Mouse (Mus musculus): ENCODE data around the gene Olfr790. TPM values are rescaled to one million over a fixed set of nuclear protein-coding genes. Genes with fewer than 3 reads are reported as not detected.

Olfr790 gene
- polyA plus RNA-seq, 1 experiment from 2014 or later: not detected

- Histone ChIP-seq H3K4me1 (ENCODE audit: control insufficient read depth, insufficient read depth, low read length) (no peaks in the 10 kb centered on the region), H3K4me3 (ENCODE audit: low read depth, low read length) (no peak overlapping the region), H3K4me2 (ENCODE audit: low read depth) (no peak overlapping the region), H3K27ac (ENCODE audit: low read depth, low read length) (no peak overlapping the region), H3K36me3 (ENCODE audit: control insufficient read depth, insufficient read depth, low read length) (no peaks in the 10 kb centered on the region), H3K27me3 (ENCODE audit: control insufficient read depth, insufficient read depth, low read length) (no peaks in the 10 kb centered on the region), H3K9me3 (ENCODE audit: control insufficient read depth, low read length) (no peaks in the 10 kb centered on the region), H3K9ac (ENCODE audit: low read length) (no peak overlapping the region)
- WGBS: 50% methylated on average over 1 of the region's 1 CpGs
- DNase-seq (ENCODE audit: low spot score): peak; percentile 10
- peak; percentile 48; the same call in 1 of the 2 replicates for ATAC-seq (ENCODE audit: insufficient read depth, low FRiP score, low TSS enrichment)
These were observed 51.1 kb downstream of the Olfr790 start for GRCm38 (mm10) chr10:129549354-129549753.

Other genes with a start within 250 kb of the Olfr790 start
- gene Olfr776, start 239.4 kb upstream of the Olfr790 start, polyA plus RNA-seq (2014; fragmentation: Nextera tagmentation; extraction: Ambion mirVana): not detected in 2 replicates
- gene Olfr777, start 227.0 kb upstream of the Olfr790 start, polyA plus RNA-seq (2014; fragmentation: Nextera tagmentation; extraction: Ambion mirVana): not detected in 2 replicates
- gene Olfr780, start 180.4 kb upstream of the Olfr790 start, polyA plus RNA-seq (2014; fragmentation: Nextera tagmentation; extraction: Ambion mirVana): not detected in 2 replicates
- not detected in 2 replicates for gene Olfr781, start 169.6 kb upstream of the Olfr790 start, polyA plus RNA-seq (2014; fragmentation: Nextera tagmentation; extraction: Ambion mirVana)
- gene Olfr782, start 149.6 kb upstream of the Olfr790 start, polyA plus RNA-seq (2014; fragmentation: Nextera tagmentation; extraction: Ambion mirVana): not detected in 2 replicates
- gene Olfr784, start 114.4 kb upstream of the Olfr790 start, polyA plus RNA-seq (2014; fragmentation: Nextera tagmentation; extraction: Ambion mirVana): 0.15 TPM in 1 of 2 replicates, not detected in the other
- gene Olfr785, start 93.1 kb upstream of the Olfr790 start, polyA plus RNA-seq (2014; fragmentation: Nextera tagmentation; extraction: Ambion mirVana): not detected in 2 replicates
- gene Olfr786, start 71.2 kb upstream of the Olfr790 start, polyA plus RNA-seq (2014; fragmentation: Nextera tagmentation; extraction: Ambion mirVana): not detected in 2 replicates
- gene Olfr787, start 36.6 kb upstream of the Olfr790 start, polyA plus RNA-seq (2014; fragmentation: Nextera tagmentation; extraction: Ambion mirVana): not detected in 2 replicates
- not detected in 2 replicates for gene Olfr788, start 27.5 kb upstream of the Olfr790 start, polyA plus RNA-seq (2014; fragmentation: Nextera tagmentation; extraction: Ambion mirVana)
- not detected in 2 replicates for gene Olfr789, start 13.7 kb upstream of the Olfr790 start, polyA plus RNA-seq (2014; fragmentation: Nextera tagmentation; extraction: Ambion mirVana)
- not detected in 2 replicates for gene Olfr791, start 23.3 kb downstream of the Olfr790 start, polyA plus RNA-seq (2014; fragmentation: Nextera tagmentation; extraction: Ambion mirVana)
- not detected in 2 replicates for gene Olfr792, start 40.7 kb downstream of the Olfr790 start, polyA plus RNA-seq (2014; fragmentation: Nextera tagmentation; extraction: Ambion mirVana)
- not detected in 2 replicates for gene Olfr794, start 69.2 kb downstream of the Olfr790 start, polyA plus RNA-seq (2014; fragmentation: Nextera tagmentation; extraction: Ambion mirVana)
- gene Olfr796, start 114.1 kb downstream of the Olfr790 start, polyA plus RNA-seq (2014; fragmentation: Nextera tagmentation; extraction: Ambion mirVana): 0.07 TPM in 1 of 2 replicates, not detected in the other
- gene Olfr798, start 129.4 kb downstream of the Olfr790 start, polyA plus RNA-seq (2014; fragmentation: Nextera tagmentation; extraction: Ambion mirVana): not detected in 2 replicates
- not detected in 2 replicates for gene Olfr799, start 139.0 kb downstream of the Olfr790 start, polyA plus RNA-seq (2014; fragmentation: Nextera tagmentation; extraction: Ambion mirVana)
- gene Olfr800, start 159.2 kb downstream of the Olfr790 start, polyA plus RNA-seq (2014; fragmentation: Nextera tagmentation; extraction: Ambion mirVana): not detected in 2 replicates
- not detected in 2 replicates for gene Olfr801, start 175.4 kb downstream of the Olfr790 start, polyA plus RNA-seq (2014; fragmentation: Nextera tagmentation; extraction: Ambion mirVana)
- not detected in 2 replicates for gene Olfr802, start 189.7 kb downstream of the Olfr790 start, polyA plus RNA-seq (2014; fragmentation: Nextera tagmentation; extraction: Ambion mirVana)
- gene Olfr803, start 195.8 kb downstream of the Olfr790 start, polyA plus RNA-seq (2014; fragmentation: Nextera tagmentation; extraction: Ambion mirVana): not detected in 2 replicates
- gene Olfr804, start 204.7 kb downstream of the Olfr790 start, polyA plus RNA-seq (2014; fragmentation: Nextera tagmentation; extraction: Ambion mirVana): not detected in 2 replicates
- gene Olfr805, start 230.9 kb downstream of the Olfr790 start, polyA plus RNA-seq (2014; fragmentation: Nextera tagmentation; extraction: Ambion mirVana): not detected in 2 replicates
- gene Olfr806, start 243.4 kb downstream of the Olfr790 start, polyA plus RNA-seq (2014; fragmentation: Nextera tagmentation; extraction: Ambion mirVana): not detected in 2 replicates